Mouse (Mus musculus) liver, adult 2 months (tissue): ENCODE data around the gene Cfdp1.

Experiments
- CTCF ChIP-seq: fragments of 200-500 bp; IDR thresholded peaks from 2 replicates; pipeline ENCODE4 v1.5.1; 2011; ENCODE audit warnings: low read depth, low read length, control low read depth
- POLR2A ChIP-seq: fragments of 200-500 bp; IDR thresholded peaks from 2 replicates; pipeline ENCODE4 v1.6.1; 2011; ENCODE audit warnings: low read length, control low read depth; ENCODE audit not compliant: insufficient read depth; ENCODE audit errors: extremely low read depth

DNA sequence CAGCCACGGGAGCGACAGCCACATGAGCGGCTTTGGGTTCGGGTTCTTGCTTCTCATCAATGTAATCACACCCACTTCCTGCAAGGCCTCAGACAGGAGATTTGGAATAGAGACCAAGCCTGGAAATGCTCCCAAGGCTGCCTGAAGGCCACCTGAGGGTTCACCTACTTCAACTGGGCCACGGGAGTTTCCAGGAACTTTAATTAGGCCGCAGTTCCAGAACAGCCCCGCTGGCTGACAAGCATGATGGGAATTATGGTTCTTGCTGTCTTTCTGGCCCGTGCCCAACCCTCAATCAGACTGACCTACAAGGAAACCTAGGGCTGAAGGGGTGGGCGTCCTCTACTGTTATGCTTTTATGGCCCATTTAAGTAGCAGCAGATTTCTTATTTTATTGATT lies 82.0 kb downstream of the Cfdp1 start:
- TF ChIP-seq POLR2A = no peak
- TF ChIP-seq CTCF = no peak
